Mouse (Mus musculus): ENCODE measurements around the gene Atxn7.
"Not testable (repeated sequence)": the region's sequence is repeated elsewhere in the genome, so short reads cannot be mapped to it uniquely, and the experiment has no call there.

Atxn7 gene

GRCm38 (mm10) chr14:13961401-13962112, at the start of gene Atxn7, which contains the start of gene Thoc7:
Gene Atxn7, plus strand, starts transcription at chr14:13961440.
Gene Thoc7, minus strand, starts transcription at chr14:13961852.
- peak; percentile 63 for DNase-seq (ENCODE audit: extremely low spot score)

DNA sequence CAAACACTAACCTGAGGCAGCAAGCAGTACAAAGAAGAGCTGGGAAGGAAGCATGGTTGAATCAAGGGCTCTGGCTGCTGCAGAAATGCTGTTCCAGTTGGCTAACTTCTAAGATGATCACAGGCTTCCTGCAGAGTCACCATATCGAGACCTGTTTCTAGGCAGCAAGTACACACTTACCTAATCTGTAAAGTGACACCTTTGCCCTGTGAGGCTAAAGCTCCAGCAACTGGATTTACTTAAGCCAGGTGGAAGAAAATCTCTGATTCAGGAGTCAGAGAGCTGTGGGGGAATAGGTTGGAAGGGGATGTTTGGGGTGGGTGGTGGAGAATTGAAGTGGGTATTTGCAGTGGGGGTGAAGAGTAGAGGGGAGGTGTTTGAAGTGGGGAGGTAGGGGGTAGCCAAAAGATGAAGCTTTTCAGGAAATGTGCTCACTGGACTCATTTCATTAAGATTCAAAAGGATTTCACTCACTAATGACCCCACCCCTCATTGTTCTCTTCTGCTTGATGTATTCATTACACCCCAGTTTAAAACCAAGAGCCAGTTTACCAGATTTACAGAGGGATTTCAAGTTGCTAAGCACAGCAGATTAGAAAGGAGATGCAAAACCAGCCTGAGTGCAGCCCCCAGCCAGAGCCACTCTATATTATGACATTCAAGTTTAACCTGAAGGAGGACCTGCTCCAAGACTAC, 46.7 kb upstream of the Atxn7 start, which contains the start of gene Gm281:
Gene Gm281 (minus strand): TSS at position 92 of the 696 bp plus-strand sequence.
- no peak for DNase-seq (ENCODE audit: extremely low spot score)

DNA sequence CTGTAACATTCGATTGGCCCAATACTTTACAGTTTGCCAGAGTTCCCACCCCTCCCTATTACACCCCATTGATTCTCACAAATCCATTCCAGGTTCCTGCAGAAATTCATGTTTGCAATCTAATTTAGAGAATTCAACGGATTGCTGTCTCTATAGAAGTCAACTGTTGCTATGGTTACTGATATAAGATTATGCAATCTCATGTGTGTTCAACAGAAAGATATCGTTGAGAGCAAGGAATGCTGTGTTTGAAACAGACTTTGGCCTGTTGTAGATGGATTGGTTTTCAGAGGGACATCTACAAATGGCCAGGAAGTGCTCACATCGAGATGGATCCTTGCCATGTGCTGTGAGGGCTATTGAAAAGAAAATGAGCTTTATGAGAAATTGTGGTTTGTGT, 46.0 kb upstream of the Atxn7 start:
- no peak for DNase-seq (ENCODE audit: extremely low spot score)

GRCm38 (mm10) chr14:13917208-13917607, 44.0 kb upstream of the Atxn7 start:
- no peak for DNase-seq (ENCODE audit: extremely low spot score)

- peak; percentile 71 for DNase-seq (ENCODE audit: extremely low spot score)
These were observed 43.6 kb upstream of the Atxn7 start for GRCm38 (mm10) chr14:13917630-13918029.

DNA sequence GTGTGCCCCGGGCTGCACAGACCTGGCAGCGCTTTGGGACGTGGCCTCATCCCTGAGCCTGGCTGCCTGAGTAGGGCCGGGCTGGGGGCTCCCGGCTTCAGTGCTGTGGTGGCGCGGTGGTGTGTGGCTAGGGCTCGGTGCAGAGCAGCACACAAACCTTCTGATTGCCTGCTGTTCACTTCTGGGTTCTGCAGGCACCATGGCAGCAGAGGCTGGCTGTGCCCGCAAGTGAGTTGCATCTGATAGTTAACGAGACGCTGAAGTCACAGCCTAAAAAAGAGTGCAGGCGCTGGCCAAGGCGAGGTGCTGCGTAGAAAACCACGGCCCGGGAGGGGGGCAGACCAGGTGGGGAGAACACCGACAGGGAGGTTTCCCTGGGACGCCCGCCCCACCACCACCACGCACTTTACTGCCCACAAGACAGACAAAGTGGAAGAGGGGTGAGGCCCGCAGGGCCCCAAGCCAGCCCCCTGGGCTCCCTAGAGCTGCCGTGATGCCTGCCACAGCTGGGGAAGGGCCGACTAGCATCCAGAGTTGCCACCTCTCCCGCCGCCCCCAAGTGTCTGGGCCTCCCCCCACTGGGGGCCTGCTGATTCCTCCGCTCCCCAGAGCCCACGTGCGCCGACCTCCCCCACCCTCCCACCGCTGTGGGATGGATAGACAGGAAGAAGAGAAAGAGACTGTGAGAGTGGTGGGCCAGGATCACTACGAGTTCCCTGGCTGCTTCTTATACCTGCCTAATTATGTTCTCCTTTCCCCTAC, 27.8 kb upstream of the Atxn7 start:
- peak; percentile 19 for DNase-seq (ENCODE audit: extremely low spot score)

DNA sequence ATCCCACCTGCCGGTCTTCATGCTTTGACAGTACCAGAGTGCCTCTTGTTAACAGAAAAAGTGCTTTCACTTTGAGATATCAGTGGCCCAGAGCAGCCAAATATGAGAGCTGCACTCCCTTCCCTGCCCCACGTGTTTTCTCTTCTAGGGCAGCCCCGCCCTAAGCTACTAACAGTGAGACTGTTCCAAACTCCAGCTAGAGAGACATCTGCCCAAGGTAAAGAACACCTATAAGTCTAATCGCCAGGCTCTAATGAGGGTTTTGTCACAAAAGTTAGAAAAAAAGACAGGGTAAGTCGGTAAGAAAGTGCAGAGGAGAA, 27.2 kb upstream of the Atxn7 start:
- DNase-seq (ENCODE audit: extremely low spot score), result no peak

GRCm38 (mm10) chr14:13944686-13945085, 16.6 kb upstream of the Atxn7 start:
- no peak for DNase-seq (ENCODE audit: extremely low spot score)

DNA sequence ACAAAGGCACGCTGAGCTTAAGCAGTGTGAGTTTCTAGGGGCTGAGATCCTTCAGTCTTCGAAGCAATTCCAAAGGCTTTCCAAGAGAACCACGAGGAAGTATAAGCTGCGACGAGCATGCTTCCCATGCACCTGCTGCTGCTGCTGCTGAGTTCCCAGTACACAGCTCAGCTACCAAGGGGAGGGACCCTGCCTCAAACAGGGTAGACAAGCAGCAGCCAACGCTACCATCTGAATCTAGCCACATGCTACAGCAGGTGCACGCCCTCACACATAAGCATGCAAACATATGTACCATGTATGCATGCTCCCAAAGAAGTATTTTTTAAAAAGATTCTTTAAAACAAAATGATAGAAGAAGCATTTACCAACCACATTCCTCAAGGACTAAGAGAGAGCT, 12.9 kb upstream of the Atxn7 start:
- DNase-seq (ENCODE audit: extremely low spot score), result no peak

DNA sequence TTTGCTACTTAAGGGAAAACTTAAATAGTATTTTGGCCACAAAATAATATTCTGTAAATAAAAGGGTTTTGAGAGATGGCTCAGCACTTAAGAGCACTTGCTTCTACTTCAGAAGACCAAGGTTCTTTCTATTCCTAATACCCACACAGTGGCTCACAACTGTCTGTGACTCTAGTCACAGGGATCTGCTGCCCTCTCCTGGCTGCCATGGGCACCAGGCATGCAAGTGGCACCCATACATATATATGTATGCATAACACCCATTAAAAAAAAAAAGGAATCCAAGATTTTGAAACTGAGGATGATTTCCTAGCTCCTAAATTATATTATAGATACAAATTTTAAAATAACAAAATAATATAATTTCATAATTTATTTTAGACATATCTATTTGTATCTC, 10.8 kb upstream of the Atxn7 start:
- DNase-seq (ENCODE audit: extremely low spot score), result no peak

DNA sequence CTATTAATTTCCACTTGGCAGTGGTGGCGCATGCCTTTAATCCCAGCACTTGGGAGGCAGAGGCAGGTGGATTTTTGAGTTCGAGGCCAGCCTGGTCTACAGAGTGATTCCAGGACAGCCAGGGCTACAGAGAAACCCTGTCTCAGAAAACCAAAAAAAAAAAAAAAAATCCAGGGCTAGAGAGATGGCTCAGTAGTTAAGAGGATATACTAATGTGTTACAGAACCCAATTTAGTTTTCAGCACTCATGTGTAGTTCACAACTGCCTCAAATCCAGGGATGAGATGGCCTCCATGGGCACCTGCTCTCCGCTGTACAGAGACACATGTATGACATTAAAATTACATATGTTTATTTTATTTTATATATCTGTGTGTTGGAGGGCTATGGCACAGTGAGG, 9.1 kb upstream of the Atxn7 start:
- not testable (repeated sequence) for DNase-seq (ENCODE audit: extremely low spot score)

GRCm38 (mm10) chr14:13960079-13960478, 1.2 kb upstream of the Atxn7 start:
- peak; percentile 60 for DNase-seq (ENCODE audit: extremely low spot score)

DNA sequence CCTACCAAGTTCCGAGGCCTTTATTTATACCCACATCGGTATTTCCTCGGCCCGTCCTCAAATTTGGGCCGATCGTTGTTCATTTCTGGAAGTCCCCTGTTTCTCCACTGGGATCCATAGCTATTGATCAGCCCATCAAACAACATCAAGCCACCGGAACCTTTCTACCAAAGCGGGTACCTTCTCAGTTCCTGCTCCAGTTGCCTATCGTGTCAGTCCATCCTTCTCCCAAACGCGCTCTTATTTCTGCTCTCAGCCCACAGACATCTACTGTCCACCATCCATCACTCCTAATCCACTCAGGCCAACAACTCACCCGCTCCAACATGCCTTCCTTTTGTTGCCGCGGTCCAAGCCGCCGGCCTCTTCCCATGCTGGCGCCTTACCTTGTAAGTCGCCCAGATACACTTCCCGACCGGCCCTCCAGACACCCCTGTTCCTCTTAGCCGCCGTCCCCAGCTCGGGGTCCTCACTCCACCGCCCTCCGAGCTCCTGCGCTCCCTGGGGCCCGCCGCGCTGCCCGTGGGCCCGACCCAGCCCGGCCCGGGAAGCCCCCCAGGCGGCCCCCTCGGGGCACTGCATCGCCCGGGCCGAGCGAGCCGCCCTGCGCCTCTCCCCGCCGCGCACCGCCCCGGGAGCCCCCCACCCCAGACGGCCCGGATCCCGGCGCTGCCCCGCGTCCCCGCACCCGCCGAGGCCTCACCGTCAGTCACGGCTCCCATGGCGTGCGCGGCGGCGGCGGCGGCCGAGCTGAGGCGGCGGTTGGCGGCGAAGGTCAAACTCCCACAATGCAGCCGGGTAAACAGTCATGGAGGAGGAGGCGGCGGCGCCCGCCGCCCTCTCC, 536 bp upstream of the Atxn7 start:
- peak; percentile 75 for DNase-seq (ENCODE audit: extremely low spot score)

- no peak for DNase-seq (ENCODE audit: extremely low spot score)
These were observed 1.2 kb downstream of the Atxn7 start for GRCm38 (mm10) chr14:13962476-13962875.

DNA sequence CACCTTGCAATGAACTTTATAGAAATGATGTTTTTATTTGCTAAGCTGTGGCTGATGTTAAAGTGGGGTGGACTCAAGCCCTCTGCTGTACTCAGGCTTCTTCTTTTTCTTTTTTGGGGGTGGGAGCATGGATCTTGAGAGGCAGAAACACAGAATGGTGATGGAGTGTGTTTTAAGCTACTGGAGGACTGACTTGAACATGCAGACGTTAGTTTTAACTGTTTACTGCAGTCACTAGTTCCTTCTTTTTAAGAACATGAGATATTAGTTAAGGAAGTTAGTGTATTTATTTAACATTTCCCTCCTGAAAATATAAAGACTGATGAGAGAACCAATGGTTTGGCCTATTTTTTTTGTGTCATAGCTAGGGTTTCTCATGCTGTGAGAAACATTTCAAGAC, 2.3 kb downstream of the Atxn7 start:
- DNase-seq (ENCODE audit: extremely low spot score), result no peak

DNA sequence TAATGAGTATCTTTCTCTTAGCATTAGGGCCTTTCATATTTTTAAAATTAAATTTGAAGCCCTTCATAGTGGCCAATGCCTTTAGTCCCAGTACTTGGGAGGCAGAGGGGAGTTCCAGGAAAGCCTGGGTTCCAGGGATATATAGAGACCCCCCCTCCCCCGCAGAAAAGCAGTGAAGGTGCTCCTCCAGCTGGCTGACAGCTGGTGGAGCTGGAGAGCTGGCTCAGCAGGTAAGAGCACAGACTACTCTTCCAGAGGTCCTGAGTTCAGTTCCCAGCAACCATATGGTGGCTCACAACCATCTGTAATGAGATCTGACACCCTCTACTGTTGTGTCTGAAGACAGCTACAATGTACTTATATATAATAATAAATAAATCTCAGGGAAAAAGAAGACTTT, 6.4 kb downstream of the Atxn7 start:
- DNase-seq (ENCODE audit: extremely low spot score), result no peak

GRCm38 (mm10) chr14:13968476-13968875, 7.2 kb downstream of the Atxn7 start:
- no peak for DNase-seq (ENCODE audit: extremely low spot score)

DNA sequence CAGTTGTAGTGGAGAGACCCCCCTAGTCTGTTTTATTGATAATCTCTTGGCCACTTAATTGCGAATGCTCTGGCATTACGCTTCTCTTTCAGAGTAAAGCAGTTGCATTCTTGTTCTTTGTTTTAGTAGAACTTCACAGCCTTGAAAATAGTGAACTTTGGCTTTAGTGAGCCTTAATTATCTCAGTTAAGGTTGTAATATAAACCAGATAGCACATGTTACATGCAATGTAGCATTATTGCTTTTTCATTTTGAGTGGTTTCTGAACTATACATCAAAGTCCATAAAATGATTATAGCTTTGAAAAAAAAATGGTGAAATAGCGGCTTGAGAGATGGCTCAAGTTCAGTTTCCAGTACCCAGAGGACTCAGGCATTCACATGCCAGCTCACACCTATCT, 9.3 kb downstream of the Atxn7 start:
- no peak for DNase-seq (ENCODE audit: extremely low spot score)

GRCm38 (mm10) chr14:13971644-13972234, 10.5 kb downstream of the Atxn7 start:
- no peak for DNase-seq (ENCODE audit: extremely low spot score)

GRCm38 (mm10) chr14:13977498-13977897, 16.3 kb downstream of the Atxn7 start:
- no peak for DNase-seq (ENCODE audit: extremely low spot score)

DNA sequence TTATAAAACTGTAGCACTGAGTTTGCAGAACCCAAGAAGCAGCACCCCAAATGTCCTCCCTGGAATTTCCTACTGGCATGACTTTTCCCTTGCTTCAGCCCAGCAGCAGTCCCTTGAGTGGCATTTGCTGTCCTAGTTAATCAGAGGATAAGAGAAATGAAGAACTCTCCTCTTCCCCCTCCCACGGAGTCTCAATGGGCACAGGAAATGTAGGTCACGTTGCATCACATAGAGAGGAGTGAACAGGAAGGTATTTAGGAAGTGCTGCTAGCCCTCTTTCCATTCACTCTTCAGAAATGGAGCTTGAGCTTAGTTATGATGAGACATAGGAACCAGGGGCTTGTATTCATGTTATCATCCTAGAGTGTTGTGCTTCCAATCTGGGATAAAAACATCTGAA, 20.0 kb downstream of the Atxn7 start:
- no peak for DNase-seq (ENCODE audit: extremely low spot score)

All from embryo, embryonic 9.5 days (tissue).